Mouse (Mus musculus) heart, embryonic 16.5 days (tissue): ENCODE data around the gene Wdr24. TPM values are rescaled to one million over a fixed set of nuclear protein-coding genes. Genes with fewer than 3 reads are reported as not detected.

Experiments
- ATAC-seq: fragments of 200-750 bp; cut with Nextera tagmentation; replicated peaks from 2 replicates; pipeline ENCODE4 v1.8.0; 2017; ENCODE audit warnings: moderate number of reproducible peaks; ENCODE audit not compliant: insufficient read depth, low FRiP score; ENCODE audit errors: extremely low read depth
- H3K27ac ChIP-seq: fragments of 300-500 bp; sonication (generic); 2 replicates; pipeline ENCODE4 v1.5.1; 2014; ENCODE audit warnings: mild to moderate bottlenecking, low read length, control low read depth, moderate library complexity
- H3K27me3 ChIP-seq: fragments of 300-500 bp; sonication (generic); 2 replicates; pipeline ENCODE4 v1.6.1; 2014; ENCODE audit warnings: low read length, mixed read lengths; ENCODE audit not compliant: control insufficient read depth, insufficient read depth
- H3K36me3 ChIP-seq: fragments of 300-500 bp; sonication (generic); 2 replicates; pipeline ENCODE4 v1.6.1; 2014; ENCODE audit not compliant: control insufficient read depth, insufficient read depth
- H3K4me1 ChIP-seq: fragments of 300-500 bp; sonication (generic); 2 replicates; pipeline ENCODE4 v1.6.1; 2014; ENCODE audit warnings: low read length, mixed read lengths; ENCODE audit not compliant: control insufficient read depth, insufficient read depth
- H3K4me2 ChIP-seq: fragments of 300-500 bp; sonication (generic); 2 replicates; pipeline ENCODE4 v1.6.1; 2014; ENCODE audit warnings: low read depth, mild to moderate bottlenecking, control low read depth, low read length
- H3K4me3 ChIP-seq: fragments of 300-500 bp; sonication (generic); 2 replicates; pipeline ENCODE4 v1.5.1; 2014; ENCODE audit warnings: mild to moderate bottlenecking, control low read depth, low read length
- H3K9ac ChIP-seq: fragments of 300-500 bp; sonication (generic); 2 replicates; pipeline ENCODE4 v1.6.1; 2014; ENCODE audit warnings: low read length, control low read depth
- H3K9me3 ChIP-seq: fragments of 300-500 bp; sonication (generic); replicated peaks from 2 replicates; pipeline ENCODE4 v1.6.1; 2016; ENCODE audit warnings: low read length; ENCODE audit not compliant: control insufficient read depth
- WGBS: fragments of 180-500 bp; shearing (Covaris S2); extraction: QIAGEN DNeasy Blood & Tissue Kit; methylation state at CpG from one replicate; pipeline ENCODE4 v1.1.7; 2014; 5-methylcytosine and 5-hydroxymethylcytosine counted together
- microRNA-seq: library from miRNA; unstranded; fragments of <30 nt; microRNA quantifications from one replicate; pipeline ENCODE4, GENCODE M21; 2017
- polyA plus RNA-seq: library from polyadenylated mRNA; unstranded; fragments of >200 nt; fragmentation: Nextera tagmentation; extraction: Ambion mirVana; gene quantifications from 2 replicates; pipeline ENCODE4 v1.2.1, GENCODE M21; 2015

Gene Wdr24
- polyA plus RNA-seq, 1 experiment from 2014 or later: 18.7 TPM

DNA sequence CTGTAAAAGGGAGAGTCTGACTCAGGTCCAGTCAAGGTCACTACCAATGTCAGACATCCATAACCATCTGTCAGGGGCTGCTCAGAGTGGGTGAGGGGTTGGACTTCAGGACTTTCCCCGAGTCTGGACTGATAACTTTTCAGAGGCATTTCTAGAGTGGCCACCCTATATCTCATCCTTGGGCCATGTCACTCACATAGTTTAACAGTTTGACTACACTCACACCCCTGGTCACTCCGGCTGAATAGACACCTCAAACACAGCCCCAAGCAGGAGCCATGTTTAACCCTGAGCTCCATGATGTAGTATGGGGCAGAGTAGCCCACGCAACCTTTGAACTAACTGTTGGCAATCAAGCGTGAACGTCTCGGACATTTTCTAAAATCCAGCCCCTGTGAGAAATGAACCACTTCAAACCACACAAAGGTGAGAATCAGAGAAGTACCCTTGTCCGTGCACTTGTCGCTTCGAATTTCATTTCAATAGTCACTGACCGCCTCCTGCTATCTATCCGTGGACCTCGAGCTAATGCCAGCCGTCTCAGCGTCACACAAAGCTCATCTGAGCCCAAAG is 50.8 kb downstream of the Wdr24 start:
- Histone ChIP-seq H3K4me2 (peak overlapping the region; percentile 76), H3K4me3 (peak overlapping the region; percentile 80), H3K27me3 (no peaks in the 10 kb centered on the region), H3K27ac (peak overlapping the region; percentile 89), H3K4me1 (peaks cover 19% of the 10 kb centered on the region), H3K36me3 (no peaks in the 10 kb centered on the region), H3K9ac (peak overlapping the region; percentile 73), H3K9me3 (no peaks in the 10 kb centered on the region)
- ATAC-seq: no peak
- WGBS: 11% methylated on average over 14 of the region's 14 CpGs

DNA sequence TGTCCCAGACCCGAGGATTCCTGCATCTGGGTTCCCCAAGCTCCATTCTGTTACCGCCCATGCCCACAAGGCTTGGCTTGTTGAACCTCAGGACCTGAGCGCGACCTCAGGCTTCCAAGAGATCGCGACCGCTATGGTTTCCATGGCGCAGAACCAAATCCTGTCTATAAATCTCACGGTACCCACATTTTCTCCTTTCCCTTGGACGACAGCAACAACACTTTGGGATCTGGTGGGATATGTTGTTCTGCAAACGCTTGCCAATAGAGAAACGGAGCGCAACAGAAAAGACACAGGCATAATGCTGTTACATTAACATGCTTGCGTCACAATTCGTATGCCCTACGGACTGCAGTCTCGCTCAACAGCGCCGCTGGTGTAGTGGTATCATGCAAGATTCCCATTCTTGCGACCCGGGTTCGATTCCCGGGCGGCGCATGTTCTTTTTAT is 51.3 kb downstream of the Wdr24 start, which contains the start of gene Mettl26:
TSS of gene Mettl26 (plus strand) at position 354 of the 450 bp plus-strand sequence.
- peak within 1 kb of the TSS; percentile 81 for H3K9ac ChIP-seq
- H3K4me1 ChIP-seq: peaks cover 19% of the 10 kb centered on the region
- H3K36me3 ChIP-seq: no peaks in the 10 kb centered on the region
- WGBS: under 1% methylated on average over 25 of the region's 25 CpGs
- peak within 1 kb of the TSS; percentile 89 for H3K27ac ChIP-seq
- H3K27me3 ChIP-seq: no peaks in the 10 kb centered on the region
- peak within 1 kb of the TSS; percentile 76 for H3K4me2 ChIP-seq
- H3K9me3 ChIP-seq: no peaks in the 10 kb centered on the region
- peak; percentile 76 for ATAC-seq
- peak within 1 kb of the TSS; percentile 80 for H3K4me3 ChIP-seq

DNA sequence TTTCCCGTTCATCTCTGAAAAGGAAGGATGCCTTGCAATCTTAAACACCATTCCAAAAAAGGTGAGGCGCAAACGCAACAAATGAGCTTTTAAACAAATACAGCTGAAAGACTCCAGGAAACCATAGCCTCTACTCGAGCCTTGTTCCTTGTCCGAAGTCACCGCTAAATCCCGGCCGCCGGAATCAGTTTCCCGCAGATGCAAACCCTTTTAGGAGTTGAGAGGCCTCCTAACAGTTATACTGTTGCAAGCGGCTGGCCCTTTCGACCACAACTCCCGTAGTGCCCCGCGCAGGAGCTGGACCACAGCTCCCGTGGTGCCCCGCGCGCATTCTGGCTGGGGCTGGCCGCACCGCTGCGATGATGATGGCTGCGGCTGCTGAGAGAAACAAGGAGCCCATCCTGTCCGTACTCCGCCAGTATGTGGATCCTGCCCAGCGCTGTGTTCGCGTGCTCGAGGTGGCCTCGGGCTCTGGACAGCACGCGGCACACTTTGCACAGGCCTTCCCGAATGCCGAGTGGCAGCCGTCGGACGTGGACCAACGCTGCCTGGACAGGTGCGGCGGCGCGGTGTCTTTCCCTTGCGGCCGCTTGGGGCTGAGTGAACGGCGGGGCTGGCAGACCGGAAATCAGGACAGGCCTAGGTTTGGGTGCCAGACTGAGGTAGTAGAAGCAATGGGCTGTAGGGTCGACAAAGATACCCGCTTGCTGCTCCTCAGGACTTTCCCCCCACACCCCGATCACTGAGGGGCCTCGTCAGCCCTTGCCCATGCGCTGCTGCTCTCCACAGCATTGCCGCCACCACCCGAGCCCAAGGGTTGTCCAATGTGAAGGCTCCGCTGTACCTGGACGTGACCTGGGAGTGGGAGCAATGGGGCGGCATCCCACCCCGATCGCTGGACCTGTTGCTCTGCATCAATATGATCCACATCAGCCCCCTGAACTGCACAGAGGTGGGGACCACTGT is 52.0 kb downstream of the Wdr24 start:
- H3K27me3 ChIP-seq: no peaks in the 10 kb centered on the region
- H3K36me3 ChIP-seq: no peaks in the 10 kb centered on the region
- peak overlapping the region; percentile 76 for H3K4me2 ChIP-seq
- H3K4me3 ChIP-seq: peak overlapping the region; percentile 80
- peak; percentile 92 for ATAC-seq
- WGBS: under 1% methylated on average over 59 of the region's 59 CpGs
- no peaks in the 10 kb centered on the region for H3K9me3 ChIP-seq
- H3K4me1 ChIP-seq: peaks cover 19% of the 10 kb centered on the region
- peak overlapping the region; percentile 81 for H3K9ac ChIP-seq
- H3K27ac ChIP-seq: peak overlapping the region; percentile 89

DNA sequence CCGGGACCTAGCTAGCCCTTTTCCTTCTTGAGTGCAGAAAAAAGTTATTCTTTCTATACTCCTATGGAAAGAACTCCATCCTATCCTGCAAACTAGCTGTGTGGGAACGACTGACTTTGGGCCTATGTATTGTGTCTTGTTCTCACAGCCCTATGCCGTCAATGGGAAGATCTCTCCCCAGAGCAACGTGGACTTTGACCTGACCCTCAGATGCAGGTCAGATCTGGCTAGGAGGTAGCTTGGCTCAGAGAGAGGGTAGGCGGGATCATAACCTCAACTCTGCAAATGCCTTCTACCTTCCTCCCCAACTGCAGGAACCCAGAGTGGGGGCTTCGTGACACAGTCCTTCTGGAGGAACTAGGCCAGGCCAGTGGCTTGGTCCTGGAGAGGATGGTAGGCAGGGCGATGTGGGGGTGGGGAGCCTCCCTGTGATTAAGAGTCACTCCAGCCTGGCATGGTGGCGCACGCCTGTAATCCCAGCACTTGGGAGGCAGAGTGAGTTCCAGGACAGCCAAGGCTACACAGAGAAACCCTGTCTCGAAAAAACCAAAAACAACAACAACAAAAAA is 53.0 kb downstream of the Wdr24 start:
- no peak for ATAC-seq
- Histone ChIP-seq H3K9me3 (no peaks in the 10 kb centered on the region), H3K4me1 (peaks cover 19% of the 10 kb centered on the region), H3K4me2 (peak overlapping the region; percentile 76), H3K27ac (no peak overlapping the region), H3K9ac (peak overlapping the region; percentile 81), H3K27me3 (no peaks in the 10 kb centered on the region), H3K4me3 (peak overlapping the region; percentile 80), H3K36me3 (no peaks in the 10 kb centered on the region)
- 72% methylated on average over 10 of the region's 10 CpGs for WGBS

DNA sequence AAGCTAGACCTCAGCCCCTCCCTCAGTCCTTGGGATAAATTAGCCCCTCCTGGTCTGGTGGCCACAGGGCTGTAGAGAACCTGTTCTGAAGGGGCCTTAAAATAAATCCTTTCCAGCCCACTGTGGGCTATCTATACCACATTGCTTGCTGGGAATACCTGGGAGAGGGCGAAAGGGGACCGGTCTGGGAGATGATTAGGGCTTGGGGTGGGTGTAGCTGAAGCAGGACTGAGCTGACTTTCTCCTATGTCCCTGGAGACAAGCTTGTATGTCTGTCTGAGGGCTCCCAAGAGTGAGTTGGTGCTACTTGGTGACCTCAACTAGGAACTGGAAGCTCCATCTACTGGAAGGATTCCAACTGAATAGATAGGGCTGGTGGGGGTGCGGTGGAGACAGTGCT is 53.6 kb downstream of the Wdr24 start:
- no peak overlapping the region for H3K4me2 ChIP-seq
- no peak overlapping the region for H3K9ac ChIP-seq
- no peaks in the 10 kb centered on the region for H3K36me3 ChIP-seq
- H3K9me3 ChIP-seq: no peaks in the 10 kb centered on the region
- peaks cover 19% of the 10 kb centered on the region for H3K4me1 ChIP-seq
- no peak for ATAC-seq
- no peak overlapping the region for H3K4me3 ChIP-seq
- WGBS: 73% methylated on average over 3 of the region's 3 CpGs
- H3K27me3 ChIP-seq: no peaks in the 10 kb centered on the region
- H3K27ac ChIP-seq: no peak overlapping the region

DNA sequence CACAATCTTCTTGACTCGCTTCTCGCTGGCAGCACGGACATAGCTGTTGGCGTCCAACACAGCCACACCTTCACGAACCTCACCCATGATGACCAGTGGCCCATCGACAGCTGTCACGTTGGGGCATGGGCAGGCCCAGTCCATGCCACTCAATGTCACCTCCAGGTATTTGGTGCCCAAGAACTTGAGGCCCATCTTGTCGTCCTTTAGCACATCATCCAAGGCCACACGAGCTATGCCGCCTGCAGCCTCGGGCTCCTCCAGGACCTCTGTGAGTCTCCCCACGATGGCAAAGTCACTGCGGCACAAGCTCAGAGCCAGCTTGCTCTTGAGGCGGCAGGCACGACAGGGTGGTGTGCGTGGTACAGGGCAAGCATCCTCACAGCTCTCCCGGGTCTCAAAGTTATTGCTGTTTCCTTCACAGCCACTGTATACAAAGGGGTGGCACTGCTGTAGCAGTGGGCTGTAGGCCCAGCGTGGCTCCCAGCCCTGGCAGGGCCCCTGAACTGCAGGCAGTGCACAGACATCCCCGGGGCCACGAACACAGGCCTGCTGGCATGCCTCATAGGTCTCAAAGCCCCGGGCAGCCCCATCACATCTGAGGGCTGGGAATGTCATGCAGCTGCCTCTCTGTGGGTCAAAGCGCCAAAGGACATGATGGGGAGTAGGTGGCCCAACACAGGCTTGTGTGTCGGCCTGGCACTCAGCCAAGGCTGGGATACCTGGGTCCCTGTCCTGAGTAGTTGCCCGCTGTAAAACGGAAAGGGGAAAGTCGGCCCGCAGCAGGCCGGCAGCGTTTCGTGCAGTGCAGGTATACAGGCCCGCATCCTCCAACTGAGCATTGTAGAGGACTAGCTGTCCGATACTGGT is 54.5 kb downstream of the Wdr24 start:
- Histone ChIP-seq H3K4me3 (no peak overlapping the region), H3K27me3 (no peaks in the 10 kb centered on the region), H3K36me3 (peaks cover 3% of the 10 kb centered on the region), H3K9me3 (no peaks in the 10 kb centered on the region), H3K27ac (no peak overlapping the region), H3K4me2 (no peak overlapping the region), H3K9ac (no peak overlapping the region), H3K4me1 (peaks cover 19% of the 10 kb centered on the region)
- ATAC-seq: no peak
- 92% methylated on average over 32 of the region's 32 CpGs for WGBS

Small RNA genes within 50 kb of the gene (microRNA-seq; reads per million reads assigned to microRNA genes)
- gene Mir3082 (not detected), gene Mir6966 (0.79 reads per million)

Other genes with a start within 250 kb of the Wdr24 start
- 36.9 and 39.8 TPM in 2 replicates for gene Lmf1, start 244.5 kb upstream of the Wdr24 start, polyA plus RNA-seq
- 0.60 and 2.2 TPM in 2 replicates for gene Gng13, start 106.5 kb upstream of the Wdr24 start, polyA plus RNA-seq
- gene Chtf18, start 96.2 kb upstream of the Wdr24 start, polyA plus RNA-seq: 16.7 and 17.2 TPM in 2 replicates
- gene Rpusd1, start 96.0 kb upstream of the Wdr24 start, polyA plus RNA-seq: 12.7 and 13.7 TPM in 2 replicates
- 0.16 TPM in 2 replicates for gene Mslnl, start 87.6 kb upstream of the Wdr24 start, polyA plus RNA-seq
- gene Msln, start 69.2 kb upstream of the Wdr24 start, polyA plus RNA-seq: 50.0 and 51.1 TPM in 2 replicates
- gene Narfl, start 49.9 kb upstream of the Wdr24 start, polyA plus RNA-seq: 38.3 and 39.7 TPM in 2 replicates
- gene Haghl, start 38.0 kb upstream of the Wdr24 start, polyA plus RNA-seq: 51.4 and 55.2 TPM in 2 replicates
- gene Ccdc78, start 37.0 kb upstream of the Wdr24 start, polyA plus RNA-seq: 0.53 and 0.80 TPM in 2 replicates
- gene Fam173a, start 30.7 kb upstream of the Wdr24 start, polyA plus RNA-seq: 65.1 and 68.9 TPM in 2 replicates
- 0.26 and 0.54 TPM in 2 replicates for gene AC134908.4, start 28.0 kb upstream of the Wdr24 start, polyA plus RNA-seq
- 25.6 and 26.9 TPM in 2 replicates for gene Metrn, start 26.5 kb upstream of the Wdr24 start, polyA plus RNA-seq
- gene Fbxl16, start 14.5 kb upstream of the Wdr24 start, polyA plus RNA-seq: 0.75 and 0.81 TPM in 2 replicates
- gene Jmjd8, start 5.2 kb downstream of the Wdr24 start, polyA plus RNA-seq: 35.0 and 36.6 TPM in 2 replicates
- gene Stub1, start 9.8 kb downstream of the Wdr24 start, polyA plus RNA-seq: 292 and 304 TPM in 2 replicates
- gene Rhbdl1, start 13.7 kb downstream of the Wdr24 start, polyA plus RNA-seq: 1.6 and 1.7 TPM in 2 replicates
- 2.0 and 2.5 TPM in 2 replicates for gene Gm20683, start 18.1 kb downstream of the Wdr24 start, polyA plus RNA-seq
- 31.6 and 32.7 TPM in 2 replicates for gene Rhot2, start 21.2 kb downstream of the Wdr24 start, polyA plus RNA-seq
- gene Wdr90, start 37.9 kb downstream of the Wdr24 start, polyA plus RNA-seq: 13.1 and 15.0 TPM in 2 replicates
- 225 and 234 TPM in 2 replicates for gene Mcrip2, start 45.1 kb downstream of the Wdr24 start, polyA plus RNA-seq
- gene Mettl26, start 51.4 kb downstream of the Wdr24 start, polyA plus RNA-seq: 35.1 and 37.1 TPM in 2 replicates
- 0.30 and 0.41 TPM in 2 replicates for gene Wfikkn1, start 57.2 kb downstream of the Wdr24 start, polyA plus RNA-seq
- 14.5 and 18.7 TPM in 2 replicates for gene Rab40c, start 96.1 kb downstream of the Wdr24 start, polyA plus RNA-seq
- 59.3 and 66.0 TPM in 2 replicates for gene Pigq, start 121.3 kb downstream of the Wdr24 start, polyA plus RNA-seq
- gene Nhlrc4, start 121.3 kb downstream of the Wdr24 start, polyA plus RNA-seq: 0.06 and 0.11 TPM in 2 replicates
- gene A930017K11Rik, start 128.9 kb downstream of the Wdr24 start, polyA plus RNA-seq: 0.11 TPM in 1 of 2 replicates, not detected in the other
- 12.0 and 14.5 TPM in 2 replicates for gene Capn15, start 162.2 kb downstream of the Wdr24 start, polyA plus RNA-seq
- gene Rab11fip3, start 245.9 kb downstream of the Wdr24 start, polyA plus RNA-seq: 8.2 and 13.6 TPM in 2 replicates